Mouse (Mus musculus): ENCODE results near the gene Zfp322a. TPM values are rescaled to one million over a fixed set of nuclear protein-coding genes. Genes with fewer than 3 reads are reported as not detected.

Zfp322a gene
- total and polyA plus RNA-seq, 3 experiments = 10.3 to 17.7 (median 10.3) TPM

GRCm38 (mm10) chr13:23396246-23396703 lies 27.3 kb upstream of the Zfp322a start:
- no peaks in the 10 kb centered on the region for H3K79me2 ChIP-seq (replicated peaks; ENCODE audit: control insufficient read depth, extremely low read depth, insufficient read depth, poor library complexity, severe bottlenecking)
- no peaks in the 10 kb centered on the region for H3K36me3 ChIP-seq (replicated peaks in 1 of 2; ENCODE audit: control insufficient read depth in 1 of 2, insufficient read depth in 1 of 2, low read length in 1 of 2)
- peak overlapping the region; percentile 29 for H3K9ac ChIP-seq (ENCODE audit: insufficient read depth, low read depth)
- peaks cover 7 to 29% of the 10 kb centered on the region in 2 experiments for H3K4me1 ChIP-seq (ENCODE audit: control insufficient read depth in 1 of 2, insufficient read depth in 2 of 2)
- peaks cover 5% of the 10 kb centered on the region for H3K27me3 ChIP-seq (replicated peaks)
- peak; percentile 17 for DNase-seq (ENCODE audit: extremely low read depth)
- TF ChIP-seq EP300 (IDR thresholded peaks at IDR 0.05; ENCODE audit: low read length) = no peak
- no peak for TF ChIP-seq TBP (conservative IDR thresholded peaks at IDR 0.05; ENCODE audit: low read depth, low read length)
- TF ChIP-seq SMC3 (IDR thresholded peaks at IDR 0.05; ENCODE audit: low read depth, low read length) = no peak
- TF ChIP-seq CHD2 (IDR thresholded peaks at IDR 0.05; ENCODE audit: low read length) = no peak
- no peak for TF ChIP-seq ETS1 (conservative IDR thresholded peaks at IDR 0.05; ENCODE audit: low read depth, low read length)
- TF ChIP-seq MAX (IDR thresholded peaks at IDR 0.05; ENCODE audit: low read length) = no peak
- TF ChIP-seq GABPA (IDR thresholded peaks at IDR 0.05; ENCODE audit: insufficient replicate concordance, low read depth, low read length) = no peak
- TF ChIP-seq USF2 (conservative IDR thresholded peaks at IDR 0.05; ENCODE audit: low read depth, low read length) = no peak
- no peak for TF ChIP-seq POLR2AphosphoS2 (IDR thresholded peaks at IDR 0.05; ENCODE audit: low read depth, low read length)
- no peak for TF ChIP-seq JUND (conservative IDR thresholded peaks at IDR 0.05; ENCODE audit: low read depth, low read length)
- TF ChIP-seq E2F4 (IDR thresholded peaks at IDR 0.05; ENCODE audit: insufficient replicate concordance, low read depth, low read length) = no peak
- TF ChIP-seq ZC3H11A (IDR thresholded peaks at IDR 0.05; ENCODE audit: low read depth, low read length) = no peak
- no peak for TF ChIP-seq MAFK (IDR thresholded peaks at IDR 0.05; ENCODE audit: insufficient replicate concordance, low read length)
- TF ChIP-seq MXI1 (IDR thresholded peaks at IDR 0.05; ENCODE audit: low read depth, low read length) = no peak
- no peak for TF ChIP-seq HCFC1 (IDR thresholded peaks at IDR 0.05; ENCODE audit: low read depth, low read length)
- no peak for TF ChIP-seq POLR2A (IDR thresholded peaks at IDR 0.05; ENCODE audit: low read depth, low read length)
- TF ChIP-seq RAD21 (IDR thresholded peaks at IDR 0.05; ENCODE audit: low read depth, low read length) = no peak
- H3K4me3 ChIP-seq (replicated peaks in 1 of 3; ENCODE audit: low read depth in 2 of 3, low read length in 2 of 3, poor library complexity in 1 of 3) = peak overlapping the region; percentile 1 to 72 (median 60)
- in situ Hi-C loops (cut with MboI; ENCODE audit: low pct_ligation_motif_present, low pct_unique_long_range_greater_than_20kb, low sequenced_read_pairs) = no loop called here
- H3K27ac ChIP-seq (ENCODE audit: insufficient read depth, low read depth) = no peak overlapping the region
- no peaks in the 10 kb centered on the region for H3K9me3 ChIP-seq (replicated peaks; ENCODE audit: low read length)
- dilution Hi-C loops (cut with MboI; ENCODE audit: extremely low pct_ligation_motif_present, extremely low pct_unique_long_range_greater_than_20kb, low sequenced_read_pairs) = no loop called here
- peak overlapping the region; percentile 60 for H3K4me2 ChIP-seq (ENCODE audit: insufficient read depth, low read depth, poor library complexity, severe bottlenecking)

- Histone ChIP-seq H3K4me2 (ENCODE audit: insufficient read depth, low read depth, poor library complexity, severe bottlenecking) (peak overlapping the region; percentile 60; the same call in 1 of the 2 replicates), H3K79me2 (replicated peaks; ENCODE audit: control insufficient read depth, extremely low read depth, insufficient read depth, poor library complexity, severe bottlenecking) (no peaks in the 10 kb centered on the region), H3K4me3 (replicated peaks in 1 of 3; ENCODE audit: low read depth in 2 of 3, low read length in 2 of 3, poor library complexity in 1 of 3) (peak overlapping the region; percentile 3 to 60 (median 35)), H3K9ac (ENCODE audit: insufficient read depth, low read depth) (no peak overlapping the region), H3K27me3 (replicated peaks) (peaks cover 5% of the 10 kb centered on the region), H3K27ac (ENCODE audit: insufficient read depth, low read depth) (no peak overlapping the region), H3K9me3 (replicated peaks; ENCODE audit: low read length) (no peaks in the 10 kb centered on the region), H3K36me3 (replicated peaks in 1 of 2; ENCODE audit: control insufficient read depth in 1 of 2, insufficient read depth in 1 of 2, low read length in 1 of 2) (no peaks in the 10 kb centered on the region), H3K4me1 (ENCODE audit: control insufficient read depth in 1 of 2, insufficient read depth in 2 of 2) (peaks cover 7 to 29% of the 10 kb centered on the region in 2 experiments)
- dilution Hi-C loops (cut with MboI; ENCODE audit: extremely low pct_ligation_motif_present, extremely low pct_unique_long_range_greater_than_20kb, low sequenced_read_pairs) (no loop called here), in situ Hi-C loops (cut with MboI; ENCODE audit: low pct_ligation_motif_present, low pct_unique_long_range_greater_than_20kb, low sequenced_read_pairs) (no loop called here)
- no peak for DNase-seq (ENCODE audit: extremely low read depth)
- TF ChIP-seq MAFK (IDR thresholded peaks at IDR 0.05; ENCODE audit: insufficient replicate concordance, low read length) = no peak
- no peak for TF ChIP-seq ZNF384 (IDR thresholded peaks at IDR 0.05; ENCODE audit: low read depth, low read length)
- TF ChIP-seq SIN3A (IDR thresholded peaks at IDR 0.05; ENCODE audit: low read length) = no peak
- TF ChIP-seq MAZ (IDR thresholded peaks at IDR 0.05; ENCODE audit: low read depth, low read length) = no peak
- no peak for TF ChIP-seq E2F4 (IDR thresholded peaks at IDR 0.05; ENCODE audit: insufficient replicate concordance, low read depth, low read length)
Measured at GRCm38 (mm10) chr13:23395301-23396245, 26.6 kb upstream of the Zfp322a start.

Measured in CH12.LX (cell line).